Mouse (Mus musculus): ENCODE results near the gene Metrn.

DNA sequence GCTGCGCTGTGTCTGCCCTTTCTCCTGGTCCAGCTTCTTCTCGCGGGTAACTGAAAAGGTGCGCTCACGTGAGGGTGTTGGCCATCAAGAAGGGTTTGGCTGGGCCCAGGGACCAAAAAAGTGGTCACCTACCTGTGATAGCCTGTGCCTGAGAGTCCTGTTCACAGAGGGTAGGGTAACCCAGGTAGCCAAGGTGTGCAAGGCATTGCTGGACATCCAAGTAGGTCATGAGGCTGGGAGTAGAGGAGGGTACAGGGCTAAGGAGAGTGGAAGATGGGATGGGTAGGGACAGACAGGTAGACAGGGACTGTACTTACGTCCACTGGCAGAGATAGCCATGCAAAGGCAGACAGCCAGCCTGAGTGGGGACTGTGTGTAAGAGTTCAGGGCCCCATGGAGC lies 43.6 kb upstream of the Metrn start:
- TF ChIP-seq CTCF (IDR thresholded peaks at IDR 0.05; ENCODE audit: control insufficient read depth, insufficient read depth, low read length): no peak
- TF ChIP-seq POLR2A (IDR thresholded peaks at IDR 0.05; ENCODE audit: borderline replicate concordance, control insufficient read depth, low read depth, low read length): no peak

Data from bone marrow, adult 2 months (tissue).